Mouse (Mus musculus) left cerebral cortex, adult 18-20 months (tissue): ENCODE measurements around the gene 1700007K13Rik. TPM values are rescaled to one million over a fixed set of nuclear protein-coding genes. Genes with fewer than 3 reads are reported as not detected.
"Not testable (repeated sequence)": the region's sequence is repeated elsewhere in the genome, so short reads cannot be mapped to it uniquely, and the experiment has no call there.

Experiments
- DNase-seq, 2 experiments: peaks; one replicate each; pipeline ENCODE4 v3.0.0; 2021 to 2022; ENCODE audit warnings: low spot score in 2 of 2, mixed read lengths in 1 of 2
- long read RNA-seq, 2 experiments: library from polyadenylated mRNA; stranded (forward); transcript quantifications; one replicate each; pipeline ENCODE4 v2.0.0; 2021
- total RNA-seq, 2 experiments: library from RNA; stranded (reverse); gene quantifications; 2 replicates each; pipeline ENCODE4 v1.2.3; 2021

1700007K13Rik gene
- 1 to 10 TPM; 4.4 to 5.2 TPM for total RNA-seq
- long read RNA-seq, experiment 1, partial matches to known transcripts: 0 of 1 reads
- long read RNA-seq, experiment 1, other reads (novel, unspliced or antisense): 0 of 1 reads
- long read RNA-seq, experiment 2, partial matches to known transcripts: 0 of 1 reads
- long read RNA-seq, experiment 2, other reads (novel, unspliced or antisense): 0 of 1 reads

- peak; percentile 64 to 78 for DNase-seq
Measured at GRCm38 (mm10) chr2:28465836-28466518, at the start of gene 1700007K13Rik. Gene 1700007K13Rik (minus strand): TSS chr2:28466332.

GRCm38 (mm10) chr2:28514489-28514888, 48.4 kb upstream of the 1700007K13Rik start:
- peak; percentile 83 to 93 for DNase-seq

- no peak for DNase-seq
Measured at GRCm38 (mm10) chr2:28513431-28514370, 47.6 kb upstream of the 1700007K13Rik start.

- peak in 1 of 2 experiments; percentile 64 for DNase-seq
Measured at GRCm38 (mm10) chr2:28512798-28513401, 46.8 kb upstream of the 1700007K13Rik start, which contains the start of gene Ralgds. Gene Ralgds (plus strand): TSS chr2:28513125.

GRCm38 (mm10) chr2:28511600-28511999, 45.5 kb upstream of the 1700007K13Rik start:
- not testable (repeated sequence) for DNase-seq

- no peak for DNase-seq
Measured at GRCm38 (mm10) chr2:28506291-28506690, 40.2 kb upstream of the 1700007K13Rik start.

GRCm38 (mm10) chr2:28505795-28506194, 39.7 kb upstream of the 1700007K13Rik start, which contains the start of gene Gm10134:
Gene Gm10134 (plus strand): TSS chr2:28506095.
- no peak for DNase-seq

- no peak for DNase-seq
Measured at GRCm38 (mm10) chr2:28504676-28505075, 38.5 kb upstream of the 1700007K13Rik start.

GRCm38 (mm10) chr2:28502987-28503386, 36.9 kb upstream of the 1700007K13Rik start:
- DNase-seq: no peak

- DNase-seq: no peak
Measured at GRCm38 (mm10) chr2:28498431-28498830, 32.3 kb upstream of the 1700007K13Rik start.

GRCm38 (mm10) chr2:28497561-28497960, 31.4 kb upstream of the 1700007K13Rik start:
- DNase-seq: no peak

- no peak for DNase-seq
Measured at GRCm38 (mm10) chr2:28496671-28497070, 30.5 kb upstream of the 1700007K13Rik start, which contains the start of gene Gbgt1. Gene Gbgt1 (plus strand): TSS chr2:28496891.

- DNase-seq: no peak
Measured at GRCm38 (mm10) chr2:28495801-28496595, 29.9 kb upstream of the 1700007K13Rik start.

GRCm38 (mm10) chr2:28495207-28495756, 29.1 kb upstream of the 1700007K13Rik start:
- DNase-seq: no peak

- no peak for DNase-seq
Measured at GRCm38 (mm10) chr2:28494521-28494920, 28.4 kb upstream of the 1700007K13Rik start.

GRCm38 (mm10) chr2:28483861-28484260, 17.7 kb upstream of the 1700007K13Rik start:
- DNase-seq: no peak

- no peak for DNase-seq
Measured at GRCm38 (mm10) chr2:28479208-28480204, 13.4 kb upstream of the 1700007K13Rik start.

GRCm38 (mm10) chr2:28477993-28478392, 11.9 kb upstream of the 1700007K13Rik start:
- not testable (repeated sequence) for DNase-seq
